Mouse (Mus musculus) CD4-positive, CD25-positive, alpha-beta regulatory T cell, adult 4 months (primary cell): ENCODE data around the gene Baz1a. TPM values are rescaled to one million over a fixed set of nuclear protein-coding genes. Genes with fewer than 3 reads are reported as not detected.

Experiments
- ATAC-seq: one replicate; pipeline ENCODE4 v1.8.0; 2017
- polyA plus RNA-seq, 2 experiments: library from polyadenylated mRNA; unstranded; fragments of 100-300 nt; shearing (Covaris generic); gene quantifications; one replicate each; pipeline ENCODE4 v1.2.1; 2017

Baz1a gene
- polyA plus RNA-seq: 10 to 100 TPM; 25.3 to 26.2 TPM

DNA sequence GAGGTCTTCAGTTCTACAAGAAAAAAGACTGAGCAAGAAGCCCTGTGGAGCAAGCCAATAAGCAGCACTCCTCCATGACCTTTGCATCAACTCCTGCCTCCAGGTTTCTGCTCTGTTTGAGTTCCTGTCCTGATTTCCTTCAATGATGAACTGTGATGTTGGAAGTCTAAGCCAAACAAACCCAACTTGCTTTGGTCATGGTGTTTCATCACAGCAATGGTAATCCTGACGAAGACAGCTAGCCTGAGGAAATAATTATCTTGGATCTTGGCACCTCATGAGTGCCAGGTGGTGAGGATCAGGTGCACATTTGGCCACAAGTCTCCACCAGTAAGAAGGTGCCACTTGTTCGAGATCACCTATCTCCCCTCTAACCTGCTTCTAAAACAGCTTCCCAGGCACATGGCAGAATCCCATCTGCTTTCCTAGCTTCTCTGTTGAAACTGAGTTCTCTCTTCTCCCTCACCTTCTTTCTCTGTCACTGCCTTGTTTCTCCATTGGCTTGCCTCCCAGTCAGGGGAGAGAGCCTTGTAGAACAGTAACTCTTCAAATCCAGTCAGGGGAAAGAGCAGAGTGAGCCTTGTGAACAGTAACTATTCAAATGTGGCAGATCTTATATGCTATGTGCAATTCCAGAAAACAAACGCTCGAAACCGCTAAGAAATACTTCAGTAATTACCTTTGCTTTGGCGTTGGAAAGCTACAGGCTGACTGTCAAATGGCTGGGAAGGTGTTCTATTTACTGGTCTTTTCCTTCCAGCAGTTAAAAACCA is at the start of gene Baz1a:
TSS of gene Baz1a (minus strand) at position 723 of the 773 bp plus-strand sequence.
- no peak for ATAC-seq

DNA sequence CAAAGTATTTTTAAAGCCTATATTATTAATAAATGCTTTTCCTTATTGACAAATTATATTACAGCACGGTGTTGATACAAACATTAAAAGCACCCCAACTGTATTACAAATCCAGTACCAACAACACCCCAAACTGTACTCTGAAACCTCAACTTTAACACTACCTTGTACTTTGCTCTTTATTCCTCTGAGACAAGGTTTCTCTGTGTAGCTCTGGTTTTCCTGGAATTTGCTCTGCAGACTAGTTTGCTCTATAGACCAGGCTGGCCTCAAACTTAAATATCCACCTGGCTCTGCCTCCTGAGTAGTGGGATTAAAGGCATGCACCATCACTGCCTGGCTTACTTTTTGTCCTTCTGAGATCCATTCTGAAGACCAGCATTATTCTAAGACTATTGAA is 48.0 kb upstream of the Baz1a start:
- no peak for ATAC-seq

DNA sequence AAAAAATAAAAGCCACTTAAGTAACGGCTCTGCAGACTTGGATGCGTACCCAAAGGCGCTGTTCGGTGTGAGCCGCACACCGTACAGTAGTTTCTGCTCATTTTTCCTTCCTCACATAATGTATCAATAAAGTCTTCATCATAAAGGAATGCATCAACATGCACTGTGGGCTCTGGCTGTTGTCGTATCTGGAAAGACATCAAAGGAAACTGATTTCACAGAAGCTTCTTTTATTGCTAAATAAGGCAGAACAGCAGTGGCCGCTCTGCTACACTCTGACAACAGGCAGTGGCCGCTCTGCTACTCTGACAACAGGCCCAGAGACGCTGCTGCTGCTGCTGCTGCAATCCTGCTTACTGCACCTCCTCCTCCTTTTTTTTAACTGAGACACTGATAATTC is 46.9 kb upstream of the Baz1a start:
- no peak for ATAC-seq

DNA sequence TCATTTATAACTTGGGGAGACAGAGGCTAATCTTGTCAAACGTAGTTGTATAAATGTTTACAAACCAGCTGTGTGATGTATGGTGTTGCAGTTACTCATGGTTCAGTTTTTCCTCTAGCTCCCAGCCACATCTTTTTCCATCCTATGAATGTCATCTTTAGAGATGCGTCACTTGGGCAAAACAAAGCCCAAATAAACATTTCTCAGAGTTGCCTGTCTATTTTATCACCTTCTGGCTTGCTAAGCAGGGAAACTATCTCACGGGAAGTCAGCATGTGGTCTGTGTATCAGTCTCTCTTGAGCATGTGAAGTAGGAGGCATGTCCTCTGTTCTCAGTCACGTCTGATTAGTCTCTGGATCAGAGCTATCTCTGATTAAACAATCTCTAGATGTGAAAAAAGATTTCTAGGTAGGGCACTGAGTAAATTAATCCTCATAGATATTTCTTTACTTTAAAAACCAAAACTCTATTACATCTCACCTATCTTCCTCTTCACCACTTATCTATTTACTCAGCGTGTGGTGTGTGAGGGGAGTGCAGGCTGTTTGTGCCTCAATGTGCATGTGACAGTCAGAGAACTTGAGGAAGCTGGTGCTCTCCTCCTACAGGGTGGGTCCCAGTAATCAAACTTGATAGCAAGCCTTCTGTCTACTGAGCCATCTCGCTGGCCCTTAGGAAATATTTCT is 46.2 kb upstream of the Baz1a start:
- peak; percentile 41 for ATAC-seq

DNA sequence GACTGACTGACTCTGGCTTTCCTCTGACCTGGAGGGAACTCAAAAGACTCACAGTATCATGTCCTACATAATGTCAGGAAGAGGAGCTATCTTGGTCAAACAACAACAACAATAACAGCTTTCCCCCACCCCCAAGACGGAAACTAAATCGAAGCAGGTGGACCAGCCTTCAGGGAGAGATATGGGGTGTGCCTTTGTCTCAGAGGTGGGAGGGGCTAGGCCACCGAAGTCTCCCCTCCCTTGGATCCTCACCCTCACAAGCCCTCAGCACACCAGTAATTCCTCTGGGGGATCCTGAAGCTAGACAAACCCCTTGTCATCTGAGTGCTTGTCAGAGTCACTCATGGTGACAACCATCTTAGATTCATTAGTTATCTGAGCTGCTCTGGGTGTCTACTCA is 45.7 kb upstream of the Baz1a start:
- no peak for ATAC-seq

DNA sequence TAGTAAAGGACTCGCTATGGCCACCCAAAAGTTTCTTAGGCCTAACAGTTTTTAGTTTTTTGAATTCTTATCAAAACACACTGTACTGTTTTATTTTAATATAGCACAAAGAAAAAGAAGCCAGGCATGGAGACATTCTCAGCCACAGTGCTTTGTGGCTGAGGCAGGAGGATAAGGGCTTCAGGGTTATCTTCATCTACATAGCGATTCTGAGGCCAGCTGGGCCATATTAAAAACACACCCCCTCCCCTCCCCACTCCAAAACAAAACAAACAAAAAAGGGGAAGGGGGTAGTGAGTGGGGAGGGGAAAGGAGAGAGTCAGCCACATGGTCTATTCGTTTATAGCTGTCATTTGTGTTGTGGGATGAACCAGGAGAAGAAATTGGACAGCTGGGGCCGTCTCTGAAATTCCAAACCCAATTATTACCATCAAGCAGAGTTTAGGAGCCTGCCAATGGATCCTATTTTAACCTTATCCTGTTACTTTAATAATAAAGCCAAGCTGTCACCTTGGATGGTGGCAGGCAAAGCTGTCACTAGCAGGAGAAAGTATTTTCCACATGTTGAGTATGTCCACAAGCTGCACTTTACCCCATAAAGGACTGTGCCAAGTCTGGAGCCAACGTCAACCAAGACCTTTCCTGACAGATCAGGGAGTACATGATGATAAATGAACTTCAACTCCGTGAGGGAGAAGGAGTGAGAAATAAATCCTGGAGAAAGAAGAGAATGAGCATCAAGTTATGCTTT is 44.9 kb upstream of the Baz1a start:
- ATAC-seq: no peak

DNA sequence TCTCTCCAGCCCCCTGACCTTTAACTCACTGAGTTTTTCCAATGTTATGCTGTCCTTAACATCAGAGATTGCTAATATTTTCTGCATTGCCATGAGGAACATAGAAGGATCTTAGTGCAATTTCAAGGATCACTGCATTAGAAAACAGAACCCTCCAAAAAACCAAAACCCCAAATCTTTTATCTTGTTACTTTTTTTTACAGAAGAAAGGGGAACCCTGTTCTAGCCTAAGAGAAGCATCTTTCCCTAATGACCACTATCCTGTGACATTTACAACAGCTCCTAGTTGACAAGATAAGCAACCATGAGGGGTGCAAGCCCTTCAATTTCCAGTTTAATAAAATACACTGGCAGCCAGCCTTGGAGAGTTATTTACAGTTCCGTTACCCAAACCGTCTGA is 42.6 kb upstream of the Baz1a start:
- no peak for ATAC-seq

DNA sequence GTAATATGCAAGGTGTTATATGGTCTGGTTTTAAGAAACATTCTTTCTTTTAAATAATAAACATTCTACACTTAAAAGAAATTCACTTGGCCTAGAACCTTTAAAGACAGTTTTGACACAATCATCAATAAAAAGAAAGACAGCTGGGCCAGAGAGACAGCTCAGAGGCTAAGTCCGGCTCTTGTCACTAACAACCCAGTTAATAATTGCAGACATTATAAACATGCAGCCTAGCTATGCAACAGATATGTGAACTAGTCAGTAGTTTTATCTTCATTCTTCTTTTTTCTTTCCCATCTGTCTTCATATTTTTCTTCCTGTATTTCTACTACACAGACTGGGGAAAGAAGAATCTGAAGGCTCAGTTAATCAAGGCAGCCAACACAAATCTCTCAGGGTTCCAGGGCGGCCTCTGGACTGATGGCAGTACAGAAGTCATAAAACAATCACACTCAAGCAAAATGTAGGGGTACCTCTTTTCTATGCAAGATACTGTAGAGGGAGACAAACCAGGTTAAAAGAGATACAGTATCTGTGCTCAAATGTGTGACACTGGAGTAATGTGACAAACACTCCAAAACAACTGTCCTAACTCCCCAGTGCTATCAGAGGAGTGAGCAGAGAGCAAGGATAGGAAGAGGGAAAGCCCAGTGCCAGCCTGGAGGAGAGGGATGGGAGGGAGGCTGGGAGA is 40.5 kb upstream of the Baz1a start:
- ATAC-seq: no peak

DNA sequence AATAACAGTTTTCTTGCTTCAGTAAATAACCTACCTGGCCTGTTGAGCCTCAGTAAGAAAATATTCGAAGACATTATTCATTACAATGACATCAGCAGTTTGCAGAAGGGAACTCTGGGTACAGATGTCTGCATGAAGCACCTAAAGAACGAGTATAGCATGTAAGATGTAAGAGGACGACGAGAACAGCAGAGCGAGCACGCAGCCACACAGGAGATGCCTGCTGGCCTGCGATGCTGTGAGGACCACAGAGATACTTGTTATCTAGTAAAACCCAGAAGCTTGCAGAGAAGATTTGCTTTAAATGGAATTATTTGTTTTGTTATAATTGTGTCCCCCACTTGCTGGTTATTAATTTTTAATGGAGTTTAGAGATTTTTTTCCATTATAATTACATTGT is 39.1 kb upstream of the Baz1a start:
- no peak for ATAC-seq

DNA sequence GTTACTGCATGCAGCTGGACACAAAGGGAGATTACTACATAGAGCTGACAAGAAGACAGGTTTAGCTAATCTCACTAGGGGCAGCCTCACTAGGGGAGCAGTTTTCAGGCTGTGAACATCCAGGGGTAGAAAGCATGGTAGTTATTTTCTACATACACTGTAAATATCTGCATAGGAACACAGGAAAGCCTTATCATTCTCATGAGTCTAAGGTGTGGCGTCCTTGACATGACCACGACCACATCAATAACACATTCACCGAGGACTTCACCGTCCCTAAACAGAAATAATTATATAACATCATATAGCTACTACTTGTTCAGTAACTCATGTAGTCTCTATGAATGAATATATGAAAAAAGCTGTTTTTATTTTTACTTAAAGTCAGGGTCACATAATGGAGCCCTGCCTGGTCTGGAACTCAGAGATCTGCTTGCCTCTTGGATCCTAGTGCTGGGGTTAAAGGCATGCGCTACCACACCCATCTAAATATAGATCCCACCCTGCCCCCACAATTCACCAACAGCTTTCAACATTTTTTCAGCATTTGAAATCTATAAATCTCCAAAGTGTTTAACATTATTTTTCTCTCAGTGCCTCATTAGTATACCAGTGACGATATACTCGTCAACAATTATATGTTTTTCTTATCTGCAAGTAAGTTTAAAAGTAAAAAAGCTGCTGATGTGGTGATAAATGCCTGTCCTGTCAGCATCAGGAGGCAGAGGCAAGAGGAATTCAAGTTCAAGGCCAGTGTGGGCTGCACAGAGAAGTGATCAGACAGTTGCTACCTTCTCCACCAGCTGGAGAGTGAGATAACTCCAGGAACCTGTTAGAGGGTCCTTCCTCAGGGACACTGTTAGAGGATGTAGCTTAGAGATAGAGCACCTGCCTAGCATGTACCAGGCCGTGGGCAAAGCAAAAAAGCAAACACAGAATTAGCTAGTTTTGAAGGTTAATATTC is 37.3 kb upstream of the Baz1a start:
- ATAC-seq: no peak

DNA sequence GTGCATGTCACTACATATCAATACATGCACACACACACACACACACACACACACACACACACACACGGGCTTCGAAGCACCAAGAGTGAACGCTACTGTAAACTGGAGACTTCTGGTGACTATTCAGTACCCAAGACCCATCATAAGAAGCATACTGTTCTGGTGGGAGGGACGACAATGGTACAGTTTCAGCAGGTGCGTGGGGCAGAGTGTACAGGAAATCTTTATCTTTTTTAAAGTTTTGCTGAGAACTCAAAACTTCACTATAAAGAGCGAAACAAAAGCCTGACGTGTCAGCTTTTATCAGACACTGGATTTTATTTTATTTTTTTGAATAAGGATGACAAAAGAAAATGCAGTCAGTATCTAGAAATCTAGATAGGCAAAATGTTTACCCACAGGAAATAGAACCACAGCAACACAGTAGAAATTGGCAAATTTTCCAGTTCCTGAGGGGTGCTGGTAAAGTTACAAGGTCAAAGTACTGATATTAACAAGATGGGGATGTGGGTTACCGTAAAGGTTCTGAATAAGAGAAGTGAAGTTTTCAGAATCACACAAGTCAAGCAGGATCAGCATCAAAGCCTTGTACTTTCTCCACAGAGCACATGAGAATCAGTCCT is 35.7 kb upstream of the Baz1a start:
- ATAC-seq: peak; percentile 89

DNA sequence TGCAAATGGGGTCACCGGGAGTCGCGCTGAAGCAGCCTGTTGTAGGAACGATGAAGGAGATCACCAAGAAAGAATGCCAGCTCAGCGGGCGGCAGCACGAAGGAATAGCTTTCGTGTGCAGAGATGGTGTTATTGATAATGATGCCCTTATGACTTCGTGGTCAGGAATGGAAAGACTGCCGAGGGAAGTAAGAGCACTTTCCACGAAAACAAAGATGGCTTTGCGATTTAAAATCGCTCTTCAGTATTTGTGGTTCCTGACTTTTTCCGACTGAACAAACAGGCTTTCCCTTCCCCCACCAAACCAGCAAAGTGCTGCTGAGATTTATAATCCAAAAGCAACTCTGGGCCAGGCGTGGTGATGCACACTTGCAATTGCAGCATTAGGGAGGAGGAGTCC is 26.9 kb upstream of the Baz1a start:
- no peak for ATAC-seq

DNA sequence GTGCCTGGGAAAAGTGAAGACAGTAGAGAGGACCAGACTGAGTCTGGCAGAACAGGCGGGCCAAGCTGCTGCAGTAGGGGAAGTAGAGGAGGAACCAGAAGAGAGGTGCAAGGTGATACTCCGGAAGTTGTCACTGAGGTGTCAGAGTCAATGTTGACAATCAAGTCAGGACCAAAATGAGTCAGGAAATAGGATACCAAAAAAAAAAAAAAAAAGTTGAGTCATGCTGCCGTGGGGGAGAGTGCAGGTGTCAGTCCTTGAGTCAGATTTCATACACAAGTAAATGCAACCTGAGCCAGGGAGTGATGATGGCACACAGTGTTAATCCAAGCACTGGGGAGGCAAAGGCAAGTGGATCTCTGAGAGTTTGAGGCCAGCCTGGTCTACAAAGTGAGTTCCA is 12.9 kb upstream of the Baz1a start:
- peak; percentile 94 for ATAC-seq

DNA sequence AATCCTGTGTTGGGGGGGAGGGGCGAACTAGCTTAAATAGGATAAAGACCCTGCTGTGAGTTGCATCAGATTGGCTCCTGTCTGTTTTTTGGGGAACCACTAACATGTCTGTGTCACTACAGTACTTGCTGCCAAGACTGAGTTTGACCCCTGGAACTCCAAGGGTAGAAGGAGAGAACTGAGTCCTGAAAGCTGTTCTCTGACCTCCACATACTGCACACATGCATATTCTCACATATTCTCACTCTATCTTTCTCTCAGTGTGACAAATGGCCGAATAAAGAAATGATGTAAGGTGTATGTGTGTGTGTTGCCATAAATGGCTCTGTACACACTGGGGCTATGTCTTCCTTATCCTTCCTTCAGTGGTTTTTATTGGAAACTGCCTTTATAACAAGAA is 9.1 kb upstream of the Baz1a start:
- no peak for ATAC-seq

DNA sequence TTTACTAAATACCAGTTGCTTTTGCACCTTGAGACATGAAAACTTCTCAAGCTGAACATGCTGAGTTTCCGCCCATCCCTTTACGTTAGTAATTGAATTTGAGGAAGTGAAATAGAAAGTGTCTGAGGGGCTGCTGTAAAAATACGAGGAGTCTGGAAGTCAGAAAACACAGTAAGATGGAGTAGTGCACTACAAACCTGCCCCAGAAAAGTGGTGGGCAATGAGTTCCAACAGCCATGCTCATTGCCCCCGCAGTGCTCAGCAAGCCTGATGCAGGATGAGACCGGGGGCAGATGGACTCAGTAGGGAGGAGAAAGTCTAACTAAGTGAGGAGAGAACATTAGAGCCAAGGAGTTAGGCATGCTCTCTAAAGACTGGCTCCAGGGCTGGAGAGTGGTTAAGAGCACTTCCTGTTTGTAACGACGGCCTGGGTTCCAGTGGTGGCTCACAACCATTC is 5.3 kb upstream of the Baz1a start:
- ATAC-seq: no peak

DNA sequence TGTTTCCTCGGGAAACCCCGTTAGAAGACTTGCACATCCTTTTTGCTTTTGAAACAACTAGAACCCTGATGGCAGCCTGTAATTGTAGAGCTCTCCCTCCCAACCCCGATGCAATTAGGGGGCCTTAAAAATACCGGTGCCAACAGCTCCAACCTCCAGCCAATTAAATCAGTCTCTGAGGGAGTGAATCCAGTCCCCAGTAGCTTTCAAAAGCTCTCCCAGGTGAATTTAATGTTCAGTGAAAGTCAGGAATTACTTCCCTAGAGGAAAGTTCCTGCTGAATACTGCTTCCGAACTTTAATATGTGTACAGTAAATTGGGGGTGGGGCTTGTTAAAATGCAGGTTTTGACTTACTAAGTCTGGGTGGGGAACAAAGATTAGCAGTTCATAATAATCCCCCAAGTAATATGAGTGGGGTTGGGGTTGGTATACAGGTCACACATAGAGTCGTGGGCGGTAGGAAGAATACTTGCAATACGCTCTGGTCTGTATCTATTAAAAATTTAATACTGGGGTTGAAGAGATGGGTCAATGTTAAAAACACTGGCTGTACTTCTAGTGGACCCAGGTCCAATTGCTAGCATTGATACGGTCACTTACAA is 3.1 kb upstream of the Baz1a start:
- ATAC-seq: no peak

DNA sequence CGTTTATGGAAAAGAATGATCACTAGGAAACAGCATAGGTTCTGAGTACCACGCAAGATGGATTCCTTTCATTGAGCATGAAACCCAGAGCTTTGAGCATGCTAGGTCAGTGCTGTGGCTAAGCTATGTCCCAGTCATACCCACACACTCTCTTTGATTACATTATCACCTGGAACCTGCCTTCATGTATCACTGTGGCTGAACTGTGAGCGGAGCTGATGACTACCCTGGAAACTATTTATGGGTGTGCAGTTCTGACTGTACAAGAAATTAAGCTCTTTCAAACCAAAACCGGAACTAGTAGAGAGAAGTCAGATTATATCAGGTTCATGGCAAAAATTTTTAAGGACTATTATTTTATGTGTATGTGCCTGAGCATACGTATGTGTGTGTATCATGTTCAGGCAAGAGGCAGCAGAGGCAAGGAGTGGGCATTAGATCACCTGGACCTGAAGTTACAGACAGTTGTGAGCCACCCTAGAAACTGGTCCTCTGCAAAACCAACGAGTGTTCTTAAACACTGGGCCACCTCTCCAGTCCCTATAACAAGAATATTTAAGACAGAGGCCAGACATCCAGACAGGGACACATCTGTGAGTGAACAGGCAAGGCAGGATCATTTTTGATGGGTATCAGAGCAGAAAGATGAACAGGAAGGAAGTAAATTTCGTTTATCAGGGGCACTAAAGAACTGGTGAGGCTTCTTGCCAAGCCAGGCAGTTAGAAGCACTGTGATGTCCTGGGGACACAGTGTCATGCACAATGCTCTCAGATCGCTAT is 2.4 kb upstream of the Baz1a start:
- peak; percentile 89 for ATAC-seq

DNA sequence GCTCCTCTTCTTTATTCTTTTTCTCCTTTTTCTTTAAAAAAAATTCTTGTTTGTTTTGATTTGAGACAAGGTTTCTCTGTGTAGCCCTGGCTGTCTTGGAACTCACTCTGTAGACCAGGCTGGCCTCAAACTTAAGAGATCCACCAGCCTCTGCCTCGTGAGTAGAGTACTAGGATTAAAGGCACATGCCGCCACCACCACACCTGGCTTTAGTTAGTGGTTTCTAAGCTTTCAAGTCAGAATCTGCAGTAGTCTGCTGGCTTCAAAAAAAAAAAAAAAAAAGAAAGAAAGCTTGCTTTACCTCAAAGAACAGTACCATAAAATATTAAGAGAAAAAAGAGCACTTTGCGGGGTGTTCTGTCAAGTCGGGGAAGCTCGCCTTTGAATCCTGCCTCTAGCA is 1.3 kb upstream of the Baz1a start:
- ATAC-seq: no peak

DNA sequence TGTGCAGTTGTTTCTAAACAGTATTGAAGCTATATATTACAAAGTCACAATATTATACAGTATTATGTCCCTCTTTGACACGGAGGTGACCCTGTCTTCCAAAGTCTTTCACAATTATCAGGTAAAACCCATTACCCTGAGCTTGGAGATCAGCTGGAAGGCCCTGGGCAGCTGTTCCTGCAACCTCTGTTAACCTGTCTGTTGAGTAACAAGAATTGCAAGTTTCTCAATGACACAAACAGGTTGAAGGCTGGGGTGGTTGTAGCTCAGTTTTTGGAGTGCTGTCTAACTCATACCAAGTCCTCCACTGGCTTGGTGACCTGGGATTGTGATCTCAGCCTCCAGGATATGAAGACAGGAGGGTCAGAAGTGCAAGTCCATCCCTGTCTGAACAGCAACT is 1.1 kb downstream of the Baz1a start:
- ATAC-seq: no peak
